Mouse (Mus musculus) bone marrow, adult 2 months (tissue): ENCODE measurements at regions not wholly inside any gene's neighbourhood (a gene's known extent, or its start where the extent isn't known, plus 50 kb on each side); places are given as distances from the start of the nearest gene placed in this dataset.

ENCODE experiments used
- CTCF ChIP-seq: fragments of 200-500 bp; IDR thresholded peaks from 2 replicates; pipeline ENCODE4 v1.5.1; 2011; ENCODE audit warnings: low read length, control low read depth; ENCODE audit not compliant: control insufficient read depth, insufficient read depth
- POLR2A ChIP-seq: fragments of 200-500 bp; IDR thresholded peaks from 2 replicates; pipeline ENCODE4 v1.6.1; 2011; ENCODE audit warnings: low read depth, mild to moderate bottlenecking, control low read depth, low read length, borderline replicate concordance; ENCODE audit not compliant: control insufficient read depth

DNA sequence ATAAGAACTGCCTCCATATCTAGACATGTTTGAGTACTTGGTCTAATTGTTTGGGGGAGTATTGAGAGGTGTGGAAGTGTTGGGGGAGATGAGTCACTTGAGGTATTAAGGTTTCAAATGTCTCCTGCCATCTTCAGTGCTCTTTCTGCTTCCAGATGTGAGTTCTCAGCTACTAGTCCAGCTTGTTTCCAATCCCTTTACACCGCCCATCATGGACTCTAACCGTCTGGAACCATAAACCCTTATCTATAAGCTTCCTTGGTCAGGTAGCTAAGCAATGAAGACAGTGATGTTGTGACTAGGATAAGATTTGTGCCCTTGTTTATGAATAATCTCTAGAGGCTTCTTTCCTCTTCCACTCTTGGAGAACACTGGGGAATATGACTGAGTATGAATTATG, 183.7 kb downstream of the Galc start:
- TF ChIP-seq CTCF (no peak), POLR2A (no peak)
